Mouse (Mus musculus) right cerebral cortex, adult 18-20 months (tissue): Measurements from ENCODE around the gene Phactr2.

Source experiments
- DNase-seq: peaks from one replicate; pipeline ENCODE4 v3.0.0; 2022; ENCODE audit warnings: mixed read lengths

Phactr2 gene

GRCm38 (mm10) chr10:13446791-13447249 lies 27.4 kb downstream of the Phactr2 start:
- DNase-seq, result no peak

- DNase-seq, result no peak
These were observed 30.0 kb downstream of the Phactr2 start for GRCm38 (mm10) chr10:13444257-13444656.

DNA sequence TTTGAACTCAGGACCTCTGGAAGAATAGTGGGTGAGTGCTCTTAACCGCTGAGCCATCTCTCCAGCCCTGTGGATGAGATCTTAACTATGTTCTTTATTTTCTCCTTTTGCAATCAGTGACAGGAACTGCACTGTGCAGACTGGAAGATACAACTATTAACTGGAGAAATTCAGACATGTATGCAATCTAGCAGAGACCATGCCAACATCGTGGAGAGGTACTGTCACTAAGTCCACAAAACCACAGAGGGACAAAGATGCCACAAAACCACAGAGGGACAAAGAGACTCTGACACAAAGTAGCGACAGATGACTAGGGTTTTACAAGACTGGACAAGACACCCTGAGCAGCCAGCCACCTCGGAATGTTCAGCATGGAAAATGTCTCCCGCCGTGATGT lies 30.6 kb downstream of the Phactr2 start:
- DNase-seq, result no peak

DNA sequence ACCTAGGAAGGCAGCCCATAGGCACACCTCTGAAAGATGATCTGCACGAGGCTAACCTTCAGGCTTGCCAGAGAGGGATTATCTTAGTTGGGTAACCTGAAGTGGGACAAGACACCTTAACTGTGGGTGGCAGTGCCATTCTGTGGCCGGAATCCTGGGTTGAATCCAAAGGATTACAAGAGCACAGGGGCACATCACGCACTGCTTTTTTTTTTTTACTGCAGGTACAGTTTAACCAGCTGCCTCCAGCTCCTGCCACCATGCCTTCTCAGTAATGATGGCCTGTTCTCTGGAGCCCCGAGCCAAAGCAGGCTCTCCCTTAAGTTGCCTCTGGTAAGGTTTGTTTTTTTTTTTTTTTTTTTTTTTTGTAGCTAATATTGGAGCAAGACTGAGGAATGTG lies 33.9 kb downstream of the Phactr2 start:
- no peak for DNase-seq

DNA sequence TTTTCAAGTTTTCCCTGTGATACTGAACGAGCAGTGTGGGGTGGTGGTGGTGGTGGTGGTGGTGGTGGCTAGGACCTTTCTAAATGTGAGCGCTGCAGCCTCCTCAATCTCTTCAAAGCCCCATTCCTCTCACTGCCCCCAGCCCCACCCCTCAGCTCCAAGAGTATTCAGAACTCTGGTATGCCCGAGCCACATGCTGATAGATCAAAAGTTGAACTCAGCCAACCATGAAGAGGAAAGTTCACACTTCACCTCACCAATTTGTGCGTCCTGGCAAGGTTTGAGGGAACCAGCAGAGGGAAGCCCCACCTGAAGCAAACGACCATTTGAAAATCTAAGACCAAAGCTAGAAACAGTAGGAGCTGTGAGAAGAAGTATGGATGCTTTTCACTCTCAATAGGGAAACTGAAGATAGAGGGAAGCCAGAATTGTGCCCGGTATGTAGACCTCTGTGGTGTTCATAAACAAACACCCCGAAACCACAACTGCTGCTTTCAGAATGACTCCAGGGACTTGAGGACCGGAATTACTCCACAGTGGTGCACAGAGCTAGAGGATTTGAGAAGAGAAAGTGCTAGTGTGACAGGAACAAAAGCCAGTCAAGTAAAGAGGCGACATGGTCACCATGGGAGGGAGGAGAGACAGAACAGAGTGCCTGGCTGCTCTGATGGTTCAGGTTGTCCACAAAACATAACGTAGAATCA lies 35.9 kb downstream of the Phactr2 start:
- DNase-seq, result no peak

DNA sequence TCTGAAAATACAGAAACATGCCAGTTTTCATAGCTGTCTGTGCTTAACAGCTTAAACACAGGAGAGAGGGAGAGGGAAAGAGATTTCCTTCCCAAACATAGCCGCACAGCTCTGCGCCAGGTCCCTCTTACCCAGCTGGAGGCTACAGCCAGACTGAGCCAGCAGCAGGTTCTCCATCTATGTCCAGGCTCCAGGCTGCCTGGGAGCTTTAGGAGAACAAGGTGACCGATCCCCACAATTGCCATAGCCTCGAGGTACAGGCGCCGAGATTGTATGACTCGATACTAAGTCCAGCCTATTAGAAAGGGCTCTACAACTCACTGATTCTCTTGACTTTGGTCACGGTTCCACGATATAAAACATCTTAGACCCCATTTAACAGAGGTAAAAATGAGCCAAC lies 37.2 kb downstream of the Phactr2 start:
- no peak for DNase-seq

DNA sequence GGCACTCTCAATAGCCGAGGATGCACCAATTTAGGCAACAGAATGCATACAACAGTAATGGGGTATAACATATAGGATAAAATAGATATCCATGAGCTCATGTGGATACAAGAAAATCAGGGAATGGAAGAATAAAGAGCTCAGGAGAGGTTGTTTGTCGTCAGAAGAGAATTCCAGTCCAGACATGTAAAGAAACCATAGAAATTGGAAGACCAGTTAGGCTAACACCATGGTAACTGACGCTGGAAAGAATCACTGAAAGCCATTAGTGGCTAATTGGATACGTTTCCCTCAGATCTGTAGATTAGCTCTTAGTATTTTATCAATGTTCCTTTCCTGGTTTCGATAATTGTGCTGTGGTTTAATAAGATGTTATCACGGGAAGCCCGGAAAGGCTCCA lies 41.2 kb downstream of the Phactr2 start:
- no peak for DNase-seq

DNA sequence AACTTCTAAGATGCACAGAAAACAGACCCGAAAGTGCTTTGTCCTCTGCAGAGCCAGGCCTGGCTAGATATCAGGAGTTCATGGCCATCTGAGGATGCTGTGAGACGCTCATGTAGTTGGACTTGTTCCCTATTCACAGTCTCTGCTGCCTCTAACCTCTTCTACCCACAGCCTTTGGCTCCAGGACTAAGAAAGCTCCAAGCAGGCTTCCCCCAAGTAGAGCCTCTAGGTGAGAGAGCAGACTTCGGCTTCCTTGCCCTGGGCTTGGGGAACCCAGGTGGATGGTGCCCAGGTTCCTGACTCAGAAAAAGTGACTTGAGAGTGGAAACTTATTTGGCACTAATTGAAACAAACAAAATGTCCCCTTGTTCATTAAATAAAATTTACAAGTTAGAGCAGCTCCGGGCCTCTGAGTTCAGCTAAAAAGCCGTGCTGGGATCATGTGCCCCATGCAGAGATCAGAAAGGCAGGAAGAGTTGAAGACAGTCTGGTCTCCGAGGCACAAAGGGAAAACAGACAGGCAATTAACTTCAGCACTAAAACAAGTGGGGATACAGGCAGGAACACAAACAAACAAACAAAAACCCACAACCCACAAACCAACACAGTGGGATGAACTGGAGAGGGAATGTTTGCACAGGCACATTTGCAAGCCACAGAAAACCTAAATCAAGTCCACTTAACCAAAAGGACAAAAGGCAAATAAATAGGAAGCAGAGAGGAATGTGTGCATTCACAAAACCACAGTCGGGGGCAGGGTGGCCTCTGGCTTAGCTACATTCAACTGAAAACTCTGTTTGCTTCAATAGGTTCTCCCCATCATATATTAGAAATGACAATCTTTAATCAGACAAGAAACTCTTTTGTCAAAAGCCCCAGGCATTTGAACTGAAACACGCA lies 42.3 kb downstream of the Phactr2 start:
- no peak for DNase-seq

DNA sequence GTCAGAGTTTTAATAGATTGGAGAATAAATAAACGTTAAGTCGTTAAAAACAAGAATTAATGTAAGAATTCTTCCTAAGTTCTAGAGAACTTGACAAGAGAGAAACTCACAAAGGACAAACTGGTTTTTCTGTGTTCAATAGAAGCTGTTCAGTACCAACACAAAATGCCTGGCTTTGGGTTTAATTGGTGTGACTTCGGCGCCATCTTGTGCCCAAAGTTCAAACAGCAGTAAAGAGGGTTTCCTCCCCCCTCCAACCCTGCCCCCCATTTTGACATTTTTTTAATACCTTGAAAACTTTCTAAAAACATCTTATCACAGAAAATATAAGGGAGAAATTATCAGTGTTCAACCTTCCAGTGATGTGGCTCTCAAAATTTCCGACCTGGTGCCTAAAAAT lies 44.4 kb downstream of the Phactr2 start:
- DNase-seq, result peak; percentile 47

DNA sequence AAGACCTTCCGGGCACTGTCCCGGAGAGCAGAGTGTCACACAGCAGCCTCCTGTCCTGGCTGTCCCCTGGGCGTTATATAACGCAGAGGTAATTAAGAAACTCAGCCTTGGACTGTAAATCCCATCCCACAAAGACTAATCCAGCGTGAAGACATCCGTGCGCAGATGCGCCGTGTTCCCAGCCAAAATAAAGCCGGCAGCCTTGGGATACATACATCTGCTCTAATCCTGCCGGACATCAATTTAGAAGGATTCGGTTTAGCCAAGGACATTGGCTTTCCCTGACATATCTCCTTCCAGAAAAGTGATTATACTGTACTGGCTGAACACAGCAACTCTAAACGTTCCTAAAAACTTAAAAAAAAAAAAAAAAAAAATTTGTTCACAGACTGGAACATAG lies 45.0 kb downstream of the Phactr2 start:
- no peak for DNase-seq

GRCm38 (mm10) chr10:13428536-13428935 lies 45.7 kb downstream of the Phactr2 start:
- DNase-seq, result no peak

- DNase-seq, result no peak
These were observed 46.6 kb downstream of the Phactr2 start for GRCm38 (mm10) chr10:13427599-13427998.

- DNase-seq, result no peak
These were observed 49.0 kb downstream of the Phactr2 start for GRCm38 (mm10) chr10:13425198-13425597.

GRCm38 (mm10) chr10:13424508-13424907 lies 49.7 kb downstream of the Phactr2 start:
- DNase-seq, result no peak

- DNase-seq, result no peak
These were observed 50.2 kb downstream of the Phactr2 start for GRCm38 (mm10) chr10:13424015-13424414.

DNA sequence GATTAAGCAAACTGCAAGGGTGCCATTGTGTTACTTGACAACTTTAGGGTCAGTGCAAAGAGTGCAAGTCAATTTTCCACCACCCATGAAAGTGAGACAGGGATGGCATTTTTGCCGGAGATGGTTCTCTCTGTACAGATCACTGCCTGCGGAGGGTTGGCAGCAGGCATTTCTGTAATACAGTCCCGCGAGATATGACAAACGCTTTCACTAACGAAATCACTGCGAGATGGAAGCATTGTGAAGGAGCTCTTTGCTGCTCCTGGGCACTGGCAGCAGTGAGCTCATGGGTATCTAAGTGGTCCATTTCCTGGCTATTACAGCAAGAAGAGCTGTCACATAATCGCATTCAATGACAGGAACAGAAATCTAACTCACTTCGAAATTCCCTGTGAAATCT lies 52.1 kb downstream of the Phactr2 start:
- no peak for DNase-seq

- no peak for DNase-seq
These were observed 55.0 kb downstream of the Phactr2 start for GRCm38 (mm10) chr10:13419246-13419645.

DNA sequence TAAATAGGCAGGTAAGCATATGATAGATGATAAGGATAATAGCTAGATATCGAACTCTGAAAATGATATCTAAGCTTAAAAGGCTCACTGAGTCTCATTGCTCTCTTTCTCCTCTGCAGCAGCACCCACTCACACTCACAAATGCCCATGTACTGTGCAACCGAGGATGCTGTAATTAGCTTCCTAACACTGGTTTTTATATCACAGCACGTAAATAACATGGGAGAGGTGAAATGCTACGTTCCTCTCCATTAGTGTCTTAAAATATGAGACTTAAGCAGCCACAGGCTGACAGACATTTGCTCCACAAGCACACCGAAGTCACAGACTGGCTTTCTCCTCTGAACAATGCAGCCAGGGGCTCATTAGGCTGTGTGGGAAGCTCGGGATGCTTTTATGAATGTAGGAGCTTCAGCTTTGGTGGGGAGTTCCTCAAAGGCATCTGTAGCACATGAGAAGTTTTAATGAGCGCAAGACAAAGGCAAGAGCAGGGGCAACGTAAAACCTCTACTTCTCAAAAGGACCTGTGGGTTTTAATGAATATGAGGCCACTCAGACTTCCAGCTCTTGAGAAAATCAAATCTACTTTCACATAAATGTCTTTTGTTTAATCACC lies 58.6 kb downstream of the Phactr2 start:
- DNase-seq, result no peak

- DNase-seq, result no peak
These were observed 61.8 kb downstream of the Phactr2 start for GRCm38 (mm10) chr10:13412202-13412923.

- peak; percentile 54 for DNase-seq
These were observed 63.2 kb downstream of the Phactr2 start for GRCm38 (mm10) chr10:13411056-13411455.

DNA sequence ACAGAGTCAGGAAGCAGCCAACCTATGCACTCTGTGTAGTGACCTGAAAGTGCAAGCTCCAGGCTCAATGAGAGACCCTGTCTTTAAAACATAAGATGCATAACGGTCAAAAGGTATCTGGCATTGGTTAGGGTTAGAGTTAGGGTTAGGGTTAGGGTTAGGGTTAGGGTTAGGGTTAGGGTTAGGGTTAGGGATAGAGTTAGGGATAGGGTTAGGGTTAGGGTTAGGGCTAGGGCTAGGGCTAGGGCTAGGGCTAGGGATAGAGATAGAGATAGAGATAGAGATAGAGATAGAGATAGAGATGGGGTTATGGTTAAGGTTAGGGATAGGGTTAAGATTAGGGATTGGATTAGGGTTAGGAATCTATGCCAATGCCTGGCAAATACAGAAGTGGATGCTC lies 72.2 kb downstream of the Phactr2 start:
- no peak for DNase-seq

DNA sequence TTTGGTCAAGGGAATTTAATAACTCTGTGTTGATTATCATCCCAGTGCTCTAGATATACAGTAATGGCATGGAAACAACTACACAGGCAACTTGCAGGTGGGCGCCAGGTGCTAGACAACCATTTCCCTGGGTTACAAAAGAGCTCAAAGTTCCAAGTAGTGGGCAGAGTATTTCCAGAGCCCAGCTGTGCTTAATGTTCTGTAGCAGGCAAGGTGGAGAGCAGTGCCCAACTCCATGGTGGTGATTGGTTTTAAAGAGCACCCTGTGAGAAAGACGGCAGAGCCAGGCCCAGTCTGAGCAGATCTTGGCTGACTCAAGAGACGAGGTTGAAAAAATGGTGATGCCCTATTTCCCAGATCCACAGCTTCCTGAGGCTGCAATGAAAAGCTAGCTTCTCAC lies 78.5 kb downstream of the Phactr2 start:
- no peak for DNase-seq

DNA sequence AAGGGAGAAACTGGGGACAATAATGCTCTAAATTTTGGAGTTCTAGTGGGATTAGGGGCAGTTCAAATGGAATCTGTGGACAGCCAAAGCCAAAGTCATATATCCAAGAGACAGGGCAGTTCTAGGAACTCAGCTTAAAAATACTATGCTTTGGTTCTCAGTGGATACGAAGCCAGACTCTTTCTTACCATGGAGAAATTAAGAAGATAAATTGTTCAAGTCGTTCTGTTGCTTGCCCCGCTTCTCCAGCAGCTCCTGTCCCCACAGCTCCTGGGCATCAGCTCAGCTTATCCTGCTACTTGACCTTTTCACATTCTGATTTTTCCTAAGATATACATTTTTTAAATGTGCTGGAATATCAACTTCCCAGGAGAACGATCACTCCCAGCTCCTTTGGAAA lies 80.2 kb downstream of the Phactr2 start:
- DNase-seq, result no peak
